Mouse (Mus musculus) naive thymus-derived CD4-positive, alpha-beta T cell, adult 2 months (primary cell): Measurements from ENCODE around the gene Gtse1.
A peak's percentile ranks its signal among the peaks of the same experiment; 100 is the strongest.
"Not testable (repeated sequence)": the region's sequence is repeated elsewhere in the genome, so short reads cannot be mapped to it uniquely, and the experiment has no call there.

ENCODE experiments used
- DNase-seq: peaks from one replicate; pipeline ENCODE4 v3.0.0-alpha.2; 2011; ENCODE audit warnings: low read depth

Gtse1 gene

DNA sequence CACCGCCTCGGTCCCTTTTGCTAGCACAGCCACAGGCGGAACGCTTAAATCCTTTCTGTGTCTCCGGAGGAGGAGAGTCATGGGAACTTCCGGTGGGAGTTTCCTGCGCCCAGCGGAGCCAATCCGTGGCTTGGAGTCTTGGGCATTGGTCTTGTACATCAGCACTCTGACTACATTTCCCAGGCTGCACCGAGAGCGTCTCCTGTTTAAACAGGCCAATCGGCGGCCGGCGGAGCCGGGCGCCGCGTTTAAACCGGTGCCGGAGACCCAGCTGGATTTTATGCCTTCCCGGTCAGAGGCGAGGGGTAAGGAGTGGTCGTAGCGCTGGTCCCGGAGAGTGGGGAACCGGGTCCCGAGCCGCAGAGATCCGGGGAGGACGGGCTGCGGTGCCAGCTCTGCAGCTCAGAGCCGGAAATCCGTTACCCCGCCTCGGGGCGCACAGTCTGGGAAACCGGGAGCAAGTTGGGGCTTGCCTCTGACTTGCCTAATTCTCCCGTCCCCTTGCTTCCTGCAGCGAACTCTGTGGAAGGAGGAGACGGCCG lies at the start of gene Gtse1:
TSS of gene Gtse1 (plus strand) at position 256 of the 542 bp plus-strand sequence.
- peak; percentile 94 for DNase-seq

DNA sequence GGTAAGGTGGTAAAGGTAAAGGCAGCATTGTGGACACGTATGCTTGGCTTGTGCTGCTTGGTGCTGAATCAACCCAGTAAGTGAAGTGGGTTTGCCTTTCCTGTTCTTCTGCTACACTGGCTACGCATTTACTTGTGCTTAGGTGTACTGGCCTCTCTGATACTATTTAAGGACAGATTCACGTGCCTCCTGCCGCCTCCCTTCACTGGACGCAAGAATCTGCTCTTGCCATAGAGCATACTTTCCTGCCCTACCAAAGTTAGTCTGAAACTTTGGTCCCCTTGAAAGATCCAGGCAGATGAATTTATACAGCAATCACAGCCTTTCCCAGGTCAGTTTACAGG lies 49.1 kb upstream of the Gtse1 start:
- no peak for DNase-seq

DNA sequence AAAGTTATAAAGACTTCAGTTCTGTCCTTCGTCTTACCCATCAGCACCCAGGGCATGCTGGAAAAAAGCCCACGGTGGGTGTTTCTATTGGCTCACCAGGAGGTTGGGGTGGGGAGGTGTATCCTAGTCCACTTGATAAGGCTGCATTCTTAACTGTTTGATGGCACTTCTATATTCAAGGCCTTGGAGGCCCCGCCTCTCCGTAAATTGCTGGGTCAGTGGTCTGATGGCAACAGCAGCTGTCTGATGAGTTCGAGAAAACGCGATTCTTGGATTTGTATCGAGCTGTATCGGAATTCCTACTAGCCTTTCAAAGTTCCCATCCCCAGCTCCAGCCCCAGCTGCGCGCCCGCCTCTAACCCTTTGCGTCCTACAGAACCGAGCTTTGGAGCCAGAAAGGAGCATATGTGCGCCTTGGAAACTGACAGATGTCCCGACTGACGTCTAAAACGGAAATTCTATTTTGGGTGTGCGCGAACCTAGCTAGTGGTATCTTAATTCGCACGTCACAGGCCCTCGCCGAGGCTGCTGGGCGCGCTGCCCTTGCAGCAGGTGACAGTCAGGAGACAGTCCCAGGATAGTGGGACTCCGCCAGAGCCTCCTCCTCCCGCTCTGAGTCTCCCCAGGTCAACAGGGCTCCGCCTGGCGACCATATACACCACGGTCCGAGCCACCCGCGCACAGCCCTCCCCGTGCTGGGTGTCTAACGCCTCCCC lies 48.6 kb upstream of the Gtse1 start:
- DNase-seq: peak; percentile 85

DNA sequence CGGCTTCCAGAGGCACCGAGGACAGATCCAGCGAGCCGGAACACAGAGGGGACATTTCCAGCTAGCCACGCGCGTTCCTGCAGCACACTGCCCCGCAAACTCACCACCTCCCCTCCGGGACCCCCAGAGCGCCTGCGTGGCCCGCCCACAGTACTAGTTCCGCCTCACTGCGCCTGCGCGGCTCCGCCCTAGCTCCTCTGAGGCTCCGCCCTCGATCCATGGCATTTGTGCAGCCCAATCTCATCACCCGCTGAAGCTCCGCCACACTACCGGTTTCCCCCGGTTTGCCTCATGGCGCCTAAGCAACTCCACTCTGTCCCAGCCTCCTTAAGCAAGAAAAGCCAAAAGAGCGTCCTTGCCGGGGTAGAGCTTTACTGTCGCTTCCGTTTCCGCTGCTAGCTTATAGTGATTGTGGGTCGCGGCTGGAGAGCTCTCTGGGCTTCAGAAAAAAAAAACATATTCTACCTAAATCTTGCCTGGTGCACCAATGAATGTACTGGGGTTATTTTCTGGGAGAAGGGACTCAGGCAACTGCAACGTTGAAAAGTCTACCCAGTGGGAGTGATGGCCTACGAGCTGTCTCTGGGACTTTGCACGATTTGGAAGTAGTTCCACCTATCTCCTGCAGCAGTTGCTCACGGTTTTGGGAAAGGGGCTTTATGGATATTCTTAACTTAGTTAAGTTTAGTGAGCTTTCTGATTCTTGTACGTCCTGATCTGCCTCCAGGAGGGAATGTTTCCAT lies 47.8 kb upstream of the Gtse1 start, which contains the start of gene Cdpf1:
TSS of gene Cdpf1 (minus strand) at position 163 of the 743 bp plus-strand sequence.
- peak; percentile 99 for DNase-seq

DNA sequence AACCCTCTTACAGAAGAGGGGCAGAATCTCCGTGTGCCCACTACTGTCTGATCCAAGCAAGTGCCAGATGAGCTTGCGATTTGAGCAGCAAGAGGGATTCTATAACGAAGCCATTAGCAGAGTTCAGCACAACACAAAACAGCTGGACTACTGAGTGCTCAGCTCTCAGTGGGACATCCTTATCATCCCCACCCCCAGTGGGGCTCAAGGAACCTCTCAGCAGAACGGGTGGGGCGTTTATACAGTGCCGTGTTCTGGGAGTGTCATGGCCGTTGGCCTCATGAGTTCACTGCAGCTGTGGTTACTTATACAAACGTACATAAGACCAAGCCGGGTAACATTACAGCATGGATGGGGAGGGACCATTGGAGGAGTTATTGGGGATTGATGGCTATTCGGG lies 46.1 kb upstream of the Gtse1 start:
- DNase-seq: no peak

DNA sequence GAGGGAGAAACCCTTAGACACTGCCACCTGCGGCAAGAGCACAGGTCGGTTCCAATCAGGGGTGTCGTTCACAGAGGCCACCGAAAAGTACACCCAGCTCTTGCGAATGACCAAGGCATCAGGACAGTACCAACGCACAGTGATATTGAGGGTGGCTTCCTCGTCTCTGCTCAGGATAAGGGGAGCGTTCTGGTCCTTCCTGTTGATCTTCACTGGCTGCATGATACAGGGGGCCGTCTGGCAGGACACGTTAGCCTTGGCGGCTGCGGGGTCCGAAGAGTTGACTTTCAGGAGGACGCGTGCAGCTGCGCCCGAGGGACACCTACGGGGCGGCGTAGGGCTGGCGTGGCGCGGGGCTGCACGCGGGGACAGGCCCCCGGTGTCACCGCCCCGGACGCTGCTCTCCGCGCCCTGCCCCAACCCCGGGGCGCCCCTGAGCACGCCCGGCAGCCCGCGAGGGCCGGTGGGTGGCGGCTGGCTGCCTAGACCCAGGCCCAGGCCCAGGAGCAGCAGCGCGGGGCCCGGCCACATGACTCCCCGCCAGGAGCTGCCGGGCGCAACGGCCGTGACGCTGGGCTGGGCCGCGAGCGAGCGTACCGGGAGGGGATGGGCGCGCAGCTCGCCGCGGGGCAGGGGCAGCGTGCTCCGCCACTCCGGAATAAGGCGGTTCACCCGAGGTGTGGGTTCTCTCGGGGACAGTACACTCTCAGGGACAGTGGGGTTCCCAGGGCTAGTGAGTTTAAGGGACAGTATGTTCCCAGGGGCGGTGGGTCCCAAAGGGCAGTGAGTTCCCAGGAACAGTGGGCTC lies 38.1 kb upstream of the Gtse1 start, which contains the start of gene Pkdrej:
TSS of gene Pkdrej (minus strand) at position 532 of the 808 bp plus-strand sequence.
- DNase-seq: peak; percentile 28

DNA sequence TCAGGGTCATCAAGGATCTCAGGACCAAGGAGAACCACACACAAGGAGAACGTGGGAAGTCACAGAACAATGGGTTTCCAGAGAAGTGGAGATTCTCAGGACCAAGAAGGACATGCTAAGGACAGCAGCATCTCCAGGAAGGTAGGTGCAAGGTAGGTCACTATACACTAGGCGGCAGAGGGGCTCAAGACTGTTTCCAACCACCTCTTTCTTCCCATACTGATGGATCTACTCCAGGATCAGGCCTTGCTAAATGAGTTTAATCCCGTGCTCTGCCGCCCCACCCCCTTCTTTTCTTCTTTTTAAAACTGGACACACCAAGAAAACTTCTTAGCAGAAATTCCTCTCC lies 37.6 kb upstream of the Gtse1 start:
- no peak for DNase-seq

DNA sequence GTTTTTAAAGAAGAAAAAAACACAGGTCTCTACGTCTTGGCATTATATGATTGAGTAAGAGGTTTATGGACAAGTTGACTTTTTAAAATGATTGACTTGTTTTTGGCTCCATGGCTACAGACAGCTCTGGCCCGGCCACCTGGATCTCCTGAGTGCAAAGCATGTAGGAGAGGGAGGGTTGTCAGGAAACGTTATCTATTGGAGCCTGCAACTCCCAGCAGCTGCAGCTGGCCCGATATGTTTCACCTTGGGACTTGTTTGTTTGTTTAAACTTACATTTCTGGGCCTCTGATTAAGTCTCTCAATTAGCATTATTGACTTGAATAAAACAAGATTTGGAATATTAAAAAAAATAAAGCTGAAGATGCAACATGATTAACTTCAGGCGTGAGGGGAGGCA lies 32.9 kb upstream of the Gtse1 start:
- DNase-seq: no peak

DNA sequence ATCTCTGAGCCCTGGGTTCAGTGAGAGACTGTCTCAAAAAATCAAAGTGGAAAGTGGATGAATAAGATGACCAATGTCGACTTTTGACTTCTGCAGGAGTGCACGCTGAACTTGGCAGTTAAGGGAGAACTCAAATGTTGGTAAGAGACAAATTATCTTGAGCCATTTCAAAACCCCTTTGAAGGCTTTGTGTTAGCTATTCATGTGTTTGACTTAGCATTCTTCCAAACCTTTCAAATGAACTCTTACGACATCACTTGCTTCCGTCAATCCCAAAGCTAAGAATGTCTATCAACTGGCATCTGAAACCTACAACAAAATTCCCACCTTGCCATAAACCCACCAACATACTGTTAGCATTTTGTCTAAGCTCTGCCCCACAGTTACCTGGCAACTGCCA lies 31.5 kb upstream of the Gtse1 start:
- peak; percentile 20 for DNase-seq

DNA sequence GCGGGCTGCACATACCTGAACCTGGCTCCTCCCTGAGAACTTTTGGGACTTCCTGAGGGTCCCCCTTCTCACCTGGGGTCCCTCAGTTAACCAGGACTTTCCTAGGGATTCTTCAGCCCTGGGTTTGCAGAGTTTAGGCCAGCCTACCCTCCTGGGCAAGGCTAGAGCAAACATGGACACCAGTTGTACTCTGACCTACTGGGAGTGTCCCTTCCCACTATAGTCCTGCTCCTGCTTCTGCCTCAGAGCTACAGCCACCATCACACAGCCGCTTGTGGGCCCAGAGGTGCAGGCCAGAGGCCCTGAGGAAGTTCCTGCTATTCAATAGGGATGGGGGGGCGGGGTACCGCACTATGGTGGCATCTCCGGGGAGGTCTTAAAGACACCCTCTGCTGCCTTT lies 30.1 kb upstream of the Gtse1 start:
- DNase-seq: no peak

DNA sequence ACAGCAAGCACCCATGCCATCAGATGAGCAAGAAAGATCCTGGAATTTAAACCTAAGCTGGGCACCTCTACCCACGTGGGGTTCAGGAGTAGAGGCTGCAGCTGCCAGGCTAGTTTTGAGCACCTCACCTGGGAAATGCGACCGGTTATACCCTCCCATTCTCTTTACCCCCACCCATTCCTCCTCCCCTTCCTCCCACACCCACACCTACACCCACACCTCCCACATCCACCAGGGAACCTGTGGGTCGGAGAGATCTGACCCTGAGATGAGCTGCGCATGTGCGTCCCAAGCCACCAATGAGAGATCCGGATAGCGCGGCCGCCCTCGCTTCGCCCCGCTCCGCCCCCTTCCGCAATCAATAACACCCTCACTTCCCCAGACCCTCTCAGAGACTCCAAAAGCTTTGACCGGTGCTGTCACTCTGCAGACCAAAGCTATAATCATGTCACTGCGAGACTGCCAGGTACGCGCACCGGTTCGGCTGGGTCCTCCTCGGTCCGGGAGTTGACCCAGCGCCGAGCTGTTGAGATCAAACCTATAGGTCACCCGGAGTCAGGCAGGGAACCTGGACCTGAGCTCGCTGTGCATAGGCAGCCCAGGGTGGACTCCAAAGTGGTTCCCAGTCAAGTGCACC lies 27.5 kb upstream of the Gtse1 start, which contains the start of gene Ttc38:
TSS of gene Ttc38 (plus strand) at position 353 of the 637 bp plus-strand sequence.
- DNase-seq: peak; percentile 83

DNA sequence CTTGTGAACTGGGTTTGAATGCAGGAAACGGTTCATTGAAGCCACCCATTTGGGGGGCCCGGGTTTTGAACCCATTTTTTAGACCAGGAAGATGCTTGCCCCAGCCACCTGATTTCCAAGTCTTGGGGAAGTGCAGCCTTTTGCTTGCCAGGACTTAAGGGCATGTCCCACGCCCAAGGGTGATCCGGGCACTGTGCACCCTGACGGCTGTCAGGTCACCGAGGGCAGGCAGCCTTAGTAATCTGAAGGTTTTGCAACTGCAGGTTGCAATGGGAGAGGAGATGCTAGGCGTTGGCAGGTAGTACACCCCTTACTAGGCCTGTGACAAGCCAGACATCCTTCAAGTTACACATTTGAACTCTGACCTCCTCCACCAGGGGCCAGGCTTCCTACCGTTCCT lies 26.9 kb upstream of the Gtse1 start:
- DNase-seq: no peak

DNA sequence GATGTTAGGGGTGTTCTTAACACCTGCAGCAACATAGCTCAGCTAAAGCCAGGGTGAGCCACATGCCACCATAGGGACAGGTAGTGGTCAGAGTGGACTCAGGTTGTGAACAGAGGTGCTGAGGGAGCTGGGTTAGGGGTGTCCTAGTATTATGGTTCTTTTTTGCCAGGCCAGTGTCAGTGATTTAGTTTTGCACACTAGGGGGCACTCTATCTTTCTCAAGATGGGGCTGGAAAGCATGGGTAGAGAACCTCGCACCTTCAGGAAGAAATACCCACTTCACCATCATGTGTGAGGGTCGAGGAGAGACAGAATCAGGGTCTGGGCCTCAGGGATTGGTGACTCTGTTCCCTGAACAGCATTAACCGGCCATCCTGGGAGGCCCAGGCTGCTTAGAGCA lies 24.2 kb upstream of the Gtse1 start:
- peak; percentile 41 for DNase-seq

DNA sequence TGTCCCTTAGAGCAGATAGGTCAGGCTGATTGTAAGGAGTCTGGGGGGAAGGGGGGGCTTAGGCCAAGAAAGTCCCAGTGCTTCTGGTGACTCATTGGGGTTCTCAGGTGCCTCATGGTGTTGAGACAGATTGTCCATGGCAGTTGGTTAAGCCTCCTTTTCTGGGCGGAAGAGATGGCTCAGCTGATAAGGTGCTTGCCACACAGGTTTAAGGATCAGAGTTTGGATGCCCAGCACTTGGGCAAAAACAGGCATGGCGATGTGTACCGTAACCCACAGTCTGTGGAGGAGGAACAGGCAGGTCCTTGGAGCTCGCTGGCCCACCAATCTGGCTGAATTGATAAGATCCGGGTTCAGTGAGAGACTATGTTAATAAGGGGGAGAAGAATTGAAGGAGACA lies 22.7 kb upstream of the Gtse1 start:
- DNase-seq: no peak

DNA sequence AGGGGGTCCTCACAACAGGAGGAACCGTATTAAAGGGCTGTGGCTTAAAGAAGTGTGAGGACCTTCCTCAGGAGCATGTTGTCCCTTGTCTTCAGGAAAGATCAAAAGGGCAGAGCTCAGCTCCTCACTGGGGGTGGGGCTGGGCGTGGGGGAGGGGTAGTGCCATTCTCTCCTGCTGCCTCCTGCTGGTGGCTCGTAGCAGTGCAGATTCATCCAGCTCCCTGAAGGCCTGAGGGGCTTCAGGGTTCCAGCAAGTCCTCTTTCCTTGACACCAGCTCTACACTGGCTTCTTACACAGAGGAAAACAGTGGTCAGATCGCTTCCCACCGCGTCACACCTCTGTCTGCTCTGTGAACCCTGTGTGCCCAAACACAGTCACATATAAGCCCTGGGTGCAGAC lies 18.6 kb upstream of the Gtse1 start:
- peak; percentile 53 for DNase-seq

DNA sequence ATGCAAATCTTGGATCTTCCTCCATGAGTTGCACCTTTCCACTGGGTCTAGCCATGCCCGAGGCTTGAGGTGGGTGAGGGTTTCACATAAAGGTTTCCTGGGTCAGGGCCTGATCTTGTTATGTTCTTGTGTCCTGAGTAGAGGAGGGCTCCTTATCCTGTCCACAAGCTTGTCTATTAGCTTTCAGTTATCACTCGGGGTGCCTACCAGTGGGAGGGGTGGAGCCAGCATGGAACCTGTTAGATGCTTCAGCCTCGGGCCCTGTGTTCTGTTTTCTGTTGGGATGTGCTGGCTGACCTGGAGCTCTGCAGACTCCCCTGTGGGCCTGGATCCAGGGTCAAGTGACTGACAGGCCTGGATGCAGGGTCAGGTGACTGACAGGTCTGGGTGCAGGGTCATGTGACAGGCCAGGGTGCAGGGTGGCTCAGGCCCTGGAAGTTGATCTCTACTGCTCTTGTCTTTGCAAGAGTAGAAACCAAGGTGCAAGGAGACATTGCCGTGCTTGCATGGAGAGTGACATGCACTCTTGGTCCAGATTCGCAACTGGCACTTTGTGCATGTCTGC lies 17.7 kb upstream of the Gtse1 start:
- no peak for DNase-seq

DNA sequence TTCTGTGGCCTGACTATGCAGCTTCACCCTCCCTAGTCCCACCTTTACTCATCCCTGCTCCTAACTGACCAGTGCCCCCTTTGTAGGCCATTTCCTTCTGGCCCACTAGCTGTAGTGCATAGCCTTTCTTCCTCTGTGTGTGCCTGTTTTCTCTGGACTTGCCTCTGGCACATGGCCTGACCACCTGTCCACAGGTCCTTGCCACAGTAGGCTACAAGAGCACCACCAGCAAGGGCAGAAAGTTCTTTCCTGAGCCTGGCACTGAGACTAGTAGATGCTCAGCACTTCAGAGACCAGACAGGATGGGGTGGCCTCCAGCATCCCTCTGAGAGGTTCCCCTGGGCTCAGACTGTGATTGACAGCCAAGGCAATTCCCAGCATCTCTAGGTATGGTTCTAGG lies 14.5 kb upstream of the Gtse1 start:
- DNase-seq: no peak

DNA sequence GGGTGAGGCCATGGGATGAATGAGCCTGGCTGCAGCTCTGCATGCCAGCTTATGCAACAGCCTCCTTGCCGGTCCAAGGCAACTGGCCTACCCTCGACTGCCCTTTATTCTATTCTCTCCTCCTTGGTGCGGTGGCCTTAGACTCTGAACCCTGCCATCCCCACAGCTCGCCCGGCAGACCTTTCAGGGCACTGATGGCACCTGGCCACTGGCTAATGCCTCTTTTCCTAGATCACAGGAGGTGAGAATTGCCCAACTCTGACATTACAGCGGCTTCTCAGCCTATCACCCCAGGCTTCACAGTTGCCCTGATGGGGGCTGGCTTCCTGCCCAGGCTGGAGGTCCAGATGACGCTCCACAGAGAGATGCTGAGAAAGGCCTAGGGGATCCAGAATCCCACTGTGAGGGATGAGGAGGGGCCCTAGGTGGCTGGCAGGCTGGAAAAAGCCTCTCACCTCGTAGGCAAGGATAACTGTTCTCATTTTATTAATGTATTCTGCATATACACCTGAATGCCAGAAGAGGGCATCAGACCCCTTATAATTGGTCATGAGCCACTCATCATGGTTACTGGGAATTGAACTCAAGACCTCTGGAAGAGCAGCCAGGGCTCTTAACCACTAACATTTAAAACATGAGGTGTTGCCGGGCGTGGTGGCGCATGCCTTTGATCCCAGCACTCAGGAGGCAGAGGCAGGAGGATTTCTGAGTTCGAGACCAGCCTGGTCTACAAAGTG lies 7.7 kb upstream of the Gtse1 start:
- peak; percentile 26 for DNase-seq

DNA sequence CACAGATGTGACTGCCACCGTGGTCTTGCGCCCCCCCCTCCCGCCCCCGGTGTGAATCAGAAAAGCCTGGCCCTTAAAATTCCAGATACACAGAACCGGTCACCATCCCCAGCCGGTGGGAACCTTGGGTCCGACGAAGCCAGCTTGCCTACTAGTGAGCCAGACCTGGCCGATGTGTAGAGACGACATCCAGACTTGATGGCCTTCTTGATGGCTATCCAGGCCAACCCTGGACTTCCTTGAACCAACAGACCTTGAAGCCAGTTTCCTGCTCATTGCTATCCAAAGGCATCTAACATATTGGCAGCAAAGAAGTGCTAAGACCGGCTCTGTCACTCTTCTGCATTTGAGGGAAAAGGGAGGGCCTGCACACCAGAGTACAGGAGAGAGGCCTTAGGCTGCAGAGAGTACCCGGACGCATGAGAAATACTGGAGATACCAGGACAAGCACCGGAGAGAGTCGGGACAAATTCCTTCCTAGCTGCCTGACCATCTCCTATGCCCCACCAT lies 510 bp upstream of the Gtse1 start:
- no peak for DNase-seq

DNA sequence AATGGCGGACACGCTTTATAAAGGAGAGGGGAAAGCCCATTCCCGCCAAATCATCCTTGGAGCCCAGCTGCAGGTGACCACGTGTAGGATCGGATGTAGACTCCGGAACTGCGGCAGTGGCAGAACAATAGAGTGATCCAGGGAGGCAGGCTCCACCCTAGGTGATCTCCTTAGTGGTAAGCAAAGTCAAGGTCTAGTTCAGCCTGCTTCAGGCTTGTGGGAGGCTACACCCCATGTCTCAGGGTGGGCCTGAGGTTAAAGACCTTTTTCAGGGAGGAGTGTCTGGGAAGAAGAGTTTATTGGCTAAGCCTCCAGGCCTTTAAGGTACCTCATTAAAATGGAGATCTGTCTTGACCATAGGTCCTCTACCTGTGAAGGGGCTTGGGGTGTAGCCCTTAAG lies 6.4 kb downstream of the Gtse1 start:
- not testable (repeated sequence) for DNase-seq

DNA sequence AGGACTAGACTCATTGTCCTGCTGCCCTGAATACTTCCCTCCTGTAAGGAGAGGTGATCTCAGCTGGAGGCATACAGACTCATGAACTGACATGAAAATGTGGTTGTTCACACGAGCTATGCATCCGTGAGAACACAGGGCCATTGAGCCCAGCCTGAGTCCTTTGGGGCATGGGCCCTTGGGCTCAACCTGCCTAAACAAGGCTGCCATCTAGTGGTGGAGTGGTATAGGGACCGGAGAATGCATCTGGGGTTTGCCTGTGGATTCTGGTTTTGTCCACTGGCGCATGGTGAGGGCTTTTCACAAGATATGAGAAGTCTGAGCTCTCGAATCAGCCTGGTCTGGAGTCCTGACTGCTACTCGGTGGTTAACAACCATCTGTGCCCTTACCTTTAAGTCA lies 8.2 kb downstream of the Gtse1 start:
- DNase-seq: peak; percentile 86
